Mouse (Mus musculus) fibroblast of lung, adult 2 months (primary cell): ENCODE measurements around the gene Mef2c.

Experiments used
- DNase-seq: peaks from one replicate; pipeline ENCODE4 v3.0.0-alpha.2; 2011; ENCODE audit warnings: low read depth

Gene Mef2c

DNA sequence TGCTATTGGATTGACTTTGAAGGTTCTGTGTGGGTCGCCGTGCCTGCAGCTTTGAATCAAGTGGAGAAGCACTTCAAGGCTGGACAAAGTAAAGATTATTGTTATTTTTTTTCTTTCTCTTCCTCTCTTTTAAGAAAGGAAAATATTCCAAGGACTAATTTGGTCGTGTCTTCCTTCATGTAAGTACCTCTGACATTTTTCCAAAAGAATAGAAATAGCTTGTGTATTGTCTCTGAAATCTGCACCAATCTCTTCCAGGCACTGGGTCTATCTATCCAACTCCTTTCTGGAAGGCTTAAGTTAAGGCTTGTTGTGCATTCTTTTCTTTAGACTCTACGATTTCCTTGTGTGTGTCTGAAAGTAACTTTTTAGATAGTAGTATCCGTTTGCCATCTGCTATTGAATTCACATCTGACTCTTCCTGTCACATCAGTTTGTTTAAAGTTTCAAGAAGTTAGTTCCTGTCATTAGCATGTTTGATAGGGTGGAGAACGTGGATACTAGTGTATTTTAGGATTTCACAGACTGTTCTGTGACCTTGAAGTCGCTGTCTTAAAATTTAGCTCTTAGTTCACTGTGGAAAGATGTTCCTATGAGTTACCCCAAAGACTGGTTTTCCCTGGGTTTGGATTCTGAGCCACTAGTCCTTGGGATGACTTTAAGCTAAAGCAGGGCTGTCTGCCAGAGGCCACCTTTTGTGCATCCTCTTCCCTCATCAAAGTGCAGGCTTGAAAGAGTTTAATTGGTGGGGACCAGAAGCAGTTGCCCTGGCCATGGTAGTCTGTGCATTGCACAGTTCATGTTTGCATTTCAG, 21.3 kb downstream of the Mef2c start:
- no peak for DNase-seq

GRCm38 (mm10) chr13:83525716-83526005, 21.8 kb downstream of the Mef2c start:
- no peak for DNase-seq

- DNase-seq: no peak
Observed at GRCm38 (mm10) chr13:83526066-83526465, 22.2 kb downstream of the Mef2c start.

- DNase-seq: no peak
Observed at GRCm38 (mm10) chr13:83527921-83528320, 24.1 kb downstream of the Mef2c start.

- DNase-seq: no peak
Observed at GRCm38 (mm10) chr13:83529729-83530314, 26.0 kb downstream of the Mef2c start.

GRCm38 (mm10) chr13:83530889-83531288, 27.1 kb downstream of the Mef2c start:
- DNase-seq: no peak

GRCm38 (mm10) chr13:83531968-83532591, 28.2 kb downstream of the Mef2c start:
- DNase-seq: no peak

GRCm38 (mm10) chr13:83536361-83536760, 32.5 kb downstream of the Mef2c start:
- DNase-seq: no peak

- no peak for DNase-seq
Observed at GRCm38 (mm10) chr13:83537163-83537562, 33.3 kb downstream of the Mef2c start.

- DNase-seq: no peak
Observed at GRCm38 (mm10) chr13:83539921-83540320, 36.1 kb downstream of the Mef2c start.

- DNase-seq: no peak
Observed at GRCm38 (mm10) chr13:83542666-83543065, 38.8 kb downstream of the Mef2c start.

GRCm38 (mm10) chr13:83544707-83545106, 40.9 kb downstream of the Mef2c start:
- DNase-seq: no peak

DNA sequence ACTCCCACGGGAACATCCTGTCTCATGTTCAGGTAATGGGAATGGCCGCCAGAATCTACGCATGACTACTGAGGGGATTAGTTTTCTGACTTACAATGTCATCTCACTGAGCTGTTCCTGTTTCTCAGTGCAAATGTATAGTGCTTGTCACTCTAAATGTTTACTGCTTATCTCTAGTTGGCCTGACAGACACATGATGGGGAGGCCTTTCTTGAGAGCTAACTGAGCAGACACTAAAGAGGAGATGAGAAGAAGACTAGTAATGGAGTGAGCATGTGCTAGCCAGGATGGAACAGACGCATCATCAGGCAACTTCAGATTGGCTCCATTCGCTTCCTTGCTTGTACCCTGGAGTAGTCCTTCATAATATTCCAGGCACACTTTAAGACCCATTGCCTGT, 43.0 kb downstream of the Mef2c start:
- DNase-seq: no peak

DNA sequence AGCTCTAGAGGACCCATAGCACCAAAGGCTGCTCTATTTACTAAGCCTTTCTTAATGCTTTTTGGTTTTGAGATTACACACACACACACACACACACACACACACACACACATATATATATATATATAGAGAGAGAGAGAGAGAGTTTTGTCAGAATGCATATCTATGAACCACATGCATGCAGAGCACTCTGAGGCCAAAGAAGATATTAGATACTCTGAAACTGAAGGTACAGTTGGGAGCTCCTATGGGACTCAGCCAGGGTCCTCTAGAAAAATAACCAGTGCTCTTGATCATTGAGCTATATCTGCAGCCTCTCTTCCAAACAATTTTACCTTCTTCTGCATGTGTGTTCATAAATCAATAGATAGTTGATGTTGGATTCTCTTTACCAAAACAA, 47.4 kb downstream of the Mef2c start:
- no peak for DNase-seq

DNA sequence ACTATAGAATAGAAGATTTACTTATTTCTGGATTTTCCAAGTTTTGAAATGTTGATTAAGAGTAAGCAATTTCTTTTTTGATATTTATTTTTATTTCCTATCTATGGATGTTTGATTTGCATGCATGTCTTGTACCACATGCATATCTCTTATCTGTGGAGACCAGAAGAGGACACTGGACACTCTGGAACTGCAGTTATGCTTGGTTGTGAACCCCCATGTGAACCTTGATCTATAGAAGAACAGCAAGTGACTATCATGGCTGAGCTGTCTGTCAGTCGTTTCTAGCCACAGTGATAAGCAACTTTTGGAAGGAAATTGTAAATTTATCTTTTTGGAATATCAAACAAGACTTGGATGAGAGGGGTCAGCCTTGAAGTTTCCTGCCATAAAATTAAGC, 48.2 kb downstream of the Mef2c start:
- no peak for DNase-seq

DNA sequence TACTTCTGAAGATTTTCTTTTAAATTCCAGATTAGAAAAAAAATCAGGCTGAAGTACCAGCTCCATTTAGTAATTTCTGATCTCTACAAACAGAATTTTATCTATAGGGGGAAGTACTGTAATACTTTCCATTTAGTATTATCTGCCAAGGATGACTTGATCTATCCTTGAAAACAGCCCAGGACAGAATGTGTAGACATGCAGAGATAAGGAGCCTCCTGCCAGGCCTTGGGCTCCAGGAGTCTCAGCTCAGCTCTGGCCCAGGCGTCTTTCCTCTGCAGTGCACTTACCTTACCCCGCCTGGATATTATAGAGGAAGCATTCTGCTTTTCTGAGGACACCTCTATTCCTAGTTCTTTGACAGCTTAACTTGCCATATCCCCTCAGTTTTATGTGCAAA, 59.4 kb downstream of the Mef2c start:
- no peak for DNase-seq

DNA sequence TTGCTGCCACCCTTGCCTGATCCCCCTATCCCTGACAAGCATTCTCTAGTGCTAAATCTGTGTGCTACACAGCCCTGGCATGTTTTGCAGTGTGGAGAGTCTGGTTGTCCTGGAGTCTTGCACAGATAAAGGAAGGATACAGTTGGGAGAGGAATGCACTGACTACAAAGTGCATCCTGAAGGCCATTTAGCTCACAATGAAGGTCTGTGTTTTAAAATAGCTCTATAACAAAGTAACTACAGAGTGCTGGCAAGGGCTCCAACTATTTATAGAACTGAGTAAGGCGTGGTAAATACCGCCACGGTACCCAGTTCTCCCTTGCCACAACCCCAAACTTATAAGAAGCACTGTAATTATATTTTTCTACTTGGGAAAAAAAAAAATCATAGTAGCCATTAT, 61.9 kb downstream of the Mef2c start:
- no peak for DNase-seq

DNA sequence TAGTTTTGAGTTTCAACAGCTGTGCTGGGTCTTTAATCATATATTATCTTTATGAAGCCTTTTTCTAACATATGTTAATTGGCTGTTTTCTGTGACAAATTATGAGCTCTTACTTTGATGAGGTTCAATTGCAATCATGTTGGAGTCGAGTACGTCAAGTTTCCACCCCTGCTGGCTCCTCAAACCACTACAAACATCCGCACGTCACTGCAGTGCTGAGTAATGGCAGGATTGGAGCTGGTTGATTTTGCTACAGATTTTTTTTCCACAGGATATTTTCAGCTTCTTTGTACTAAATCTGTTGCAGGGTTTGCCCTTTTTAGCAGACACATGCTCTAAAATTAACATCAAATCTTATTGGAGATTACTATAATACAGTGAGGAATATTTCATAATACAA, 62.3 kb downstream of the Mef2c start:
- no peak for DNase-seq

DNA sequence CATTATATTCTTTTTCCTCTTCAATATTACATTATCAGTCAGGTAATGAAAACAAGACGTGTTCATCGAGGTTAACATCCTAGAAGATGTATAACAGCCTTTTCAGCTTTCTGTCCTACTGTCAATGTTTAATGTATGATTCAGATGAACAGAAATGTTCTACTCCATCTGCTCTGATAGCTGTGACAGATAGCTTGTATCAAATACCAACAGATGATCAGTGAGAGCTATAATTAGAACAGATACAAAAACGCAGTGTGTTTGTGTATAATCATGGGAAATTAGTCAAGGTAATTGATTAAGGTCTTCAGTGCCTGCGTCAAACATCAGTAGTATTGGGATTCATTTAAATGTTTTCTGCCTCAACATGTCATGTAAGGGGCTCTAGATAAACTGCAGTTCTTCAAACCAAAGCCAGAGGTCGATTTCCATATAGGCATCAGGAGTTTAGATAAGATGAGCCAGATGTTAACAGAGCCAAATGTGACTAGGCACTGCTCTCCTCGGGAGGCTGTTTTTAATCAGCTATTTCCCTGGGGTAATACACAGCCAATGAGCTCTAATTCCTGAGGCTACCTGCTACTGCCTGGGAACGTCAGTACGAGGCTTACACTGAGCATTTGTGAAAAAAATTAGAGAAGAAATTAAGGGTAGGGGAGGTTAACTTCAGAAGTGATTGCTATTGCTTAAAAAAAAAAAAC, 63.1 kb downstream of the Mef2c start:
- no peak for DNase-seq

GRCm38 (mm10) chr13:83567681-83568080, 63.8 kb downstream of the Mef2c start:
- no peak for DNase-seq

DNA sequence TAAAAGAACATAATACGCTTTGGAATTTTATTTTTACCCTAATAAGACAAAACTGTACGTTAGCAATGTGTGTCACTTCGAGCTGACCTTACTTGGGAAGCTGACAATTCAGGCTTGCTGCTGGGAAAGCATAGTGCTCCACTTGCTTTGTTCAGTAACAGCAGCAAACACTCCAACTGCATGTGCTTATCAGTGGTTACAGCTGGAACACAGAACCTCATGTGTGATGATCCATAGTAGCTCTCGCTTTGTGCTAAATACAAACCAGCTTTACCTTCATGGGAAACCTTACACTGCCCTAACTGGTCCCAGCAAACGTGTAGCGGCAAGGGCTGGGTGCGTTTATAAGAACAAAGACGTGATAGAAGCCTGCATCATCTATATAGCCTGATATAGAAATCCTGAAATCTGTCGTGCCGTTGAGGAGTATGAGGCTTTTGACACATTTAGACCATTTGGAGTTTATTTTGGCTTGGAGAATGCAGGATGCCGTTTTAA, 65.0 kb downstream of the Mef2c start:
- DNase-seq: no peak

GRCm38 (mm10) chr13:83571973-83572447, 68.2 kb downstream of the Mef2c start:
- peak; percentile 18 for DNase-seq

- DNase-seq: no peak
Observed at GRCm38 (mm10) chr13:83572469-83572868, 68.6 kb downstream of the Mef2c start.
